Mouse (Mus musculus) megakaryocyte progenitor cell, adult 5-6 weeks (primary cell): Measurements from ENCODE around the gene Gsdma2. TPM values are rescaled to one million over a fixed set of nuclear protein-coding genes. Genes with fewer than 3 reads are reported as not detected.
A peak's percentile ranks its signal among the peaks of the same experiment; 100 is the strongest.

Experiments
- ATAC-seq: replicated peaks from 2 replicates; pipeline ENCODE4 v1.8.0; 2016; ENCODE audit warnings: mild to moderate bottlenecking, moderate TSS enrichment, inconsistent platforms; ENCODE audit not compliant: poor library complexity
- total RNA-seq, 2 experiments: library from RNA; stranded (forward) in 1 of 2; stranded (reverse) in 1 of 2; fragments of 157-497, 149-512 nt in 1 of 2; fragments of 200-1000 nt in 1 of 2; gene quantifications; 2 replicates each; pipeline versions ENCODE4 v1.2.3 to v1.2.4; 2015 to 2017

The Gsdma2 gene
- total RNA-seq, 2 experiments from 2014 or later, result not detected

GRCm38 (mm10) chr11:98698849-98699640 lies 52.5 kb downstream of the Gsdma2 start:
- no peak for ATAC-seq

- ATAC-seq, result peak; percentile 95
Measured at GRCm38 (mm10) chr11:98699911-98700310, 53.4 kb downstream of the Gsdma2 start.

- no peak for ATAC-seq
Measured at GRCm38 (mm10) chr11:98701213-98701670, 54.7 kb downstream of the Gsdma2 start, which contains the start of gene Csf3. Gene Csf3 (plus strand): TSS chr11:98701263.

- no peak for ATAC-seq
Measured at GRCm38 (mm10) chr11:98702323-98702722, 55.8 kb downstream of the Gsdma2 start.

GRCm38 (mm10) chr11:98705021-98705420 lies 58.5 kb downstream of the Gsdma2 start:
- ATAC-seq, result no peak

Other genes starting within 250 kb of the Gsdma2 start
- gene Pgap3, start 246.3 kb upstream of the Gsdma2 start, total RNA-seq (2015), result 3.2 and 3.5 TPM in 2 replicates
- gene Pgap3, start 246.3 kb upstream of the Gsdma2 start, total RNA-seq (2017), result 1.2 and 2.3 TPM in 2 replicates
- gene Erbb2, start 234.3 kb upstream of the Gsdma2 start, total RNA-seq (2015), result not detected in 2 replicates
- gene Erbb2, start 234.3 kb upstream of the Gsdma2 start, total RNA-seq (2017), result not detected in 2 replicates
- 42.0 and 43.2 TPM in 2 replicates for gene Mien1, start 207.8 kb upstream of the Gsdma2 start, total RNA-seq (2015)
- 24.8 and 31.5 TPM in 2 replicates for gene Mien1, start 207.8 kb upstream of the Gsdma2 start, total RNA-seq (2017)
- gene Grb7, start 200.4 kb upstream of the Gsdma2 start, total RNA-seq (2015), result not detected in 2 replicates
- gene Grb7, start 200.4 kb upstream of the Gsdma2 start, total RNA-seq (2017), result not detected in 2 replicates
- 1.2 TPM in 2 replicates for gene Ikzf3, start 100.7 kb upstream of the Gsdma2 start, total RNA-seq (2015)
- 0.17 and 0.44 TPM in 2 replicates for gene Ikzf3, start 100.7 kb upstream of the Gsdma2 start, total RNA-seq (2017)
- 0.17 TPM in 1 of 2 replicates, not detected in the other for gene Zpbp2, start 95.7 kb upstream of the Gsdma2 start, total RNA-seq (2015)
- gene Zpbp2, start 95.7 kb upstream of the Gsdma2 start, total RNA-seq (2017), result 0.10 TPM in 1 of 2 replicates, not detected in the other
- 5.5 and 7.7 TPM in 2 replicates for gene Ormdl3, start 59.4 kb upstream of the Gsdma2 start, total RNA-seq (2015)
- 7.2 and 10.6 TPM in 2 replicates for gene Ormdl3, start 59.4 kb upstream of the Gsdma2 start, total RNA-seq (2017)
- not detected in 2 replicates for gene Lrrc3c, start 48.5 kb upstream of the Gsdma2 start, total RNA-seq (2015)
- not detected in 2 replicates for gene Lrrc3c, start 48.5 kb upstream of the Gsdma2 start, total RNA-seq (2017)
- gene Gm12355, start 21.1 kb upstream of the Gsdma2 start, total RNA-seq (2015), result 9.7 and 12.5 TPM in 2 replicates
- 3.2 and 5.2 TPM in 2 replicates for gene Gm12355, start 21.1 kb upstream of the Gsdma2 start, total RNA-seq (2017)
- not detected in 2 replicates for gene Gsdma3, start 20.4 kb upstream of the Gsdma2 start, total RNA-seq (2015)
- gene Gsdma3, start 20.4 kb upstream of the Gsdma2 start, total RNA-seq (2017), result not detected in 2 replicates
- gene Gsdma, start 17.6 kb downstream of the Gsdma2 start, total RNA-seq (2015), result not detected in 2 replicates
- gene Gsdma, start 17.6 kb downstream of the Gsdma2 start, total RNA-seq (2017), result not detected in 2 replicates
- 38.0 and 38.6 TPM in 2 replicates for gene Psmd3, start 35.8 kb downstream of the Gsdma2 start, total RNA-seq (2015)
- 70.9 and 71.9 TPM in 2 replicates for gene Psmd3, start 35.8 kb downstream of the Gsdma2 start, total RNA-seq (2017)
- not detected in 2 replicates for gene Csf3, start 54.5 kb downstream of the Gsdma2 start, total RNA-seq (2015)
- not detected in 2 replicates for gene Csf3, start 54.5 kb downstream of the Gsdma2 start, total RNA-seq (2017)
- 28.7 and 30.9 TPM in 2 replicates for gene Med24, start 82.7 kb downstream of the Gsdma2 start, total RNA-seq (2015)
- gene Med24, start 82.7 kb downstream of the Gsdma2 start, total RNA-seq (2017), result 36.2 and 46.3 TPM in 2 replicates
- gene Thra, start 93.9 kb downstream of the Gsdma2 start, total RNA-seq (2015), result 34.2 and 34.6 TPM in 2 replicates
- gene Thra, start 93.9 kb downstream of the Gsdma2 start, total RNA-seq (2017), result 21.8 and 25.3 TPM in 2 replicates
- gene Nr1d1, start 128.6 kb downstream of the Gsdma2 start, total RNA-seq (2015), result 3.3 and 3.5 TPM in 2 replicates
- gene Nr1d1, start 128.6 kb downstream of the Gsdma2 start, total RNA-seq (2017), result 0.47 and 0.87 TPM in 2 replicates
- gene Msl1, start 148.8 kb downstream of the Gsdma2 start, total RNA-seq (2015), result 60.8 and 62.0 TPM in 2 replicates
- 76.3 and 99.9 TPM in 2 replicates for gene Msl1, start 148.8 kb downstream of the Gsdma2 start, total RNA-seq (2017)
- 38.3 and 39.0 TPM in 2 replicates for gene Casc3, start 158.1 kb downstream of the Gsdma2 start, total RNA-seq (2015)
- gene Casc3, start 158.1 kb downstream of the Gsdma2 start, total RNA-seq (2017), result 18.3 and 31.7 TPM in 2 replicates
- gene Rapgefl1, start 190.0 kb downstream of the Gsdma2 start, total RNA-seq (2015), result 0.24 and 1.8 TPM in 2 replicates
- not detected in 2 replicates for gene Rapgefl1, start 190.0 kb downstream of the Gsdma2 start, total RNA-seq (2017)
- gene Wipf2, start 216.9 kb downstream of the Gsdma2 start, total RNA-seq (2015), result 15.0 and 17.1 TPM in 2 replicates
- 3.0 and 3.6 TPM in 2 replicates for gene Wipf2, start 216.9 kb downstream of the Gsdma2 start, total RNA-seq (2017)